Mouse (Mus musculus) spleen, adult 2 months (tissue): ENCODE data around the gene Tnfsf12. TPM values are rescaled to one million over a fixed set of nuclear protein-coding genes. Genes with fewer than 3 reads are reported as not detected.

Experiments used
- DNase-seq, 2 experiments: peaks; one replicate each; pipeline versions ENCODE4 v3.0.0 to v3.0.0-alpha.2; 2012 to 2021; ENCODE audit warnings: low spot score in 2 of 2, low read depth in 1 of 2
- H3K27ac ChIP-seq: fragments of 200-500 bp; 2 replicates; pipeline ENCODE4 v1.5.1; 2012; ENCODE audit warnings: low read length, inconsistent platforms; ENCODE audit not compliant: insufficient read depth
- H3K27me3 ChIP-seq: fragments of 200-500 bp; 2 replicates; pipeline ENCODE4 v1.6.1; 2012; ENCODE audit warnings: mild to moderate bottlenecking, moderate library complexity, low read length, inconsistent platforms; ENCODE audit not compliant: control insufficient read depth, insufficient read depth
- H3K36me3 ChIP-seq: fragments of 200-500 bp; 2 replicates; pipeline ENCODE4 v1.6.1; 2012; ENCODE audit warnings: mild to moderate bottlenecking, low read length, inconsistent platforms; ENCODE audit not compliant: control insufficient read depth, insufficient read depth
- H3K4me1 ChIP-seq: fragments of 200-500 bp; 2 replicates; pipeline ENCODE4 v1.6.1; 2011; ENCODE audit warnings: inconsistent platforms; ENCODE audit not compliant: control insufficient read depth, insufficient read depth, insufficient read length
- H3K4me3 ChIP-seq: fragments of 200-500 bp; 2 replicates; pipeline ENCODE4 v1.5.1; 2011; ENCODE audit warnings: mild to moderate bottlenecking, inconsistent platforms; ENCODE audit not compliant: insufficient read depth, insufficient read length; ENCODE audit errors: extremely low read depth
- CTCF ChIP-seq: fragments of 200-500 bp; IDR thresholded peaks from 2 replicates; pipeline ENCODE4 v1.5.1; 2011; ENCODE audit warnings: mild to moderate bottlenecking, inconsistent platforms; ENCODE audit not compliant: insufficient read depth, insufficient read length, insufficient replicate concordance; ENCODE audit errors: extremely low read depth
- POLR2A ChIP-seq: fragments of 200-500 bp; IDR thresholded peaks from 2 replicates; pipeline ENCODE4 v1.6.1; 2011; ENCODE audit warnings: low read depth, low read length, inconsistent platforms
- WGBS: fragments of 180-500 bp; shearing (Covaris S2); methylation state at CpG from one replicate; pipeline ENCODE4 v1.1.7; 2018; 5-methylcytosine and 5-hydroxymethylcytosine counted together
- polyA plus RNA-seq: library from polyadenylated mRNA; depleted of rRNA; stranded (reverse); fragments of >200 nt; gene quantifications from 2 replicates; pipeline ENCODE4 v1.2.3, GENCODE M21; 2012; rRNA removed

Gene Tnfsf12
- polyA plus RNA-seq, 1 experiment, result 23.9 TPM

- Histone ChIP-seq H3K27ac (no peak overlapping the region), H3K27me3 (no peaks in the 10 kb centered on the region), H3K4me3 (no peak overlapping the region), H3K36me3 (peaks cover 48% of the 10 kb centered on the region), H3K4me1 (no peaks in the 10 kb centered on the region)
- DNase-seq, result no peak
- WGBS, result 86% methylated on average over 5 of the region's 5 CpGs
- TF ChIP-seq CTCF (no peak), POLR2A (no peak)
These were observed 42.2 kb downstream of the Tnfsf12 start for GRCm38 (mm10) chr11:69653399-69653798.

GRCm38 (mm10) chr11:69645860-69646259, 49.8 kb downstream of the Tnfsf12 start:
- DNase-seq, result no peak
- no peaks in the 10 kb centered on the region for H3K4me1 ChIP-seq
- WGBS, result 96% methylated on average over 5 of the region's 5 CpGs
- no peaks in the 10 kb centered on the region for H3K27me3 ChIP-seq
- TF ChIP-seq POLR2A, result no peak
- no peak for TF ChIP-seq CTCF
- peaks cover 51% of the 10 kb centered on the region for H3K36me3 ChIP-seq
- H3K4me3 ChIP-seq, result no peak overlapping the region
- no peak overlapping the region for H3K27ac ChIP-seq

Other genes starting within 250 kb of the Tnfsf12 start
- gene Dnah2, start 146.7 kb downstream of the Tnfsf12 start, polyA plus RNA-seq, result 0.29 and 0.31 TPM in 2 replicates
- gene Efnb3, start 135.6 kb downstream of the Tnfsf12 start, polyA plus RNA-seq, result 1.1 and 1.2 TPM in 2 replicates
- gene Wrap53, start 115.6 kb downstream of the Tnfsf12 start, polyA plus RNA-seq, result 15.6 and 21.3 TPM in 2 replicates
- gene Trp53, start 115.5 kb downstream of the Tnfsf12 start, polyA plus RNA-seq, result 105 and 144 TPM in 2 replicates
- gene Atp1b2, start 89.9 kb downstream of the Tnfsf12 start, polyA plus RNA-seq, result 10.7 and 11.2 TPM in 2 replicates
- gene Shbg, start 77.9 kb downstream of the Tnfsf12 start, polyA plus RNA-seq, result not detected in 2 replicates
- gene Sat2, start 73.8 kb downstream of the Tnfsf12 start, polyA plus RNA-seq, result 1.1 and 1.4 TPM in 2 replicates
- gene Fxr2, start 62.9 kb downstream of the Tnfsf12 start, polyA plus RNA-seq, result 40.9 and 41.6 TPM in 2 replicates
- 0.09 and 0.35 TPM in 2 replicates for gene Sox15, start 40.5 kb downstream of the Tnfsf12 start, polyA plus RNA-seq
- 63.6 and 74.2 TPM in 2 replicates for gene Mpdu1, start 33.2 kb downstream of the Tnfsf12 start, polyA plus RNA-seq
- gene Cd68, start 29.7 kb downstream of the Tnfsf12 start, polyA plus RNA-seq, result 103 and 114 TPM in 2 replicates
- 172 and 196 TPM in 2 replicates for gene Eif4a1, start 23.4 kb downstream of the Tnfsf12 start, polyA plus RNA-seq
- gene Senp3, start 13.8 kb downstream of the Tnfsf12 start, polyA plus RNA-seq, result 32.6 and 36.1 TPM in 2 replicates
- gene Tnfsf13, start 10.1 kb downstream of the Tnfsf12 start, polyA plus RNA-seq, result 4.6 and 4.9 TPM in 2 replicates
- gene Tnfsfm13, start 249 bp upstream of the Tnfsf12 start, polyA plus RNA-seq, result 4.8 and 5.0 TPM in 2 replicates
- 43.8 and 45.4 TPM in 2 replicates for gene Polr2a, start 62.8 kb upstream of the Tnfsf12 start, polyA plus RNA-seq
- not detected in 2 replicates for gene Slc35g3, start 66.1 kb upstream of the Tnfsf12 start, polyA plus RNA-seq
- 28.4 and 37.0 TPM in 2 replicates for gene Zbtb4, start 70.1 kb upstream of the Tnfsf12 start, polyA plus RNA-seq
- 7.1 and 8.4 TPM in 2 replicates for gene Chrnb1, start 100.1 kb upstream of the Tnfsf12 start, polyA plus RNA-seq
- gene Fgf11, start 106.0 kb upstream of the Tnfsf12 start, polyA plus RNA-seq, result 1.1 and 1.2 TPM in 2 replicates
- 0.23 and 0.31 TPM in 2 replicates for gene Tmem102, start 109.8 kb upstream of the Tnfsf12 start, polyA plus RNA-seq
- gene Gm39566, start 119.4 kb upstream of the Tnfsf12 start, polyA plus RNA-seq, result not detected in 2 replicates
- not detected in 2 replicates for gene Spem2, start 122.6 kb upstream of the Tnfsf12 start, polyA plus RNA-seq
- gene Spem1, start 126.3 kb upstream of the Tnfsf12 start, polyA plus RNA-seq, result not detected in 2 replicates
- gene Nlgn2, start 141.9 kb upstream of the Tnfsf12 start, polyA plus RNA-seq, result 9.1 and 10.2 TPM in 2 replicates
- 93.7 and 99.0 TPM in 2 replicates for gene Tmem256, start 142.7 kb upstream of the Tnfsf12 start, polyA plus RNA-seq
- gene Plscr3, start 150.5 kb upstream of the Tnfsf12 start, polyA plus RNA-seq, result 35.4 and 44.3 TPM in 2 replicates
- 0.85 and 1.2 TPM in 2 replicates for gene Tnk1, start 162.9 kb upstream of the Tnfsf12 start, polyA plus RNA-seq
- not detected in 2 replicates for gene Tmem95, start 182.2 kb upstream of the Tnfsf12 start, polyA plus RNA-seq
- gene Kctd11, start 185.6 kb upstream of the Tnfsf12 start, polyA plus RNA-seq, result 3.6 TPM in 2 replicates
- gene Acap1, start 199.7 kb upstream of the Tnfsf12 start, polyA plus RNA-seq, result 142 and 162 TPM in 2 replicates
- 0.48 and 0.51 TPM in 2 replicates for gene 2810408A11Rik, start 205.1 kb upstream of the Tnfsf12 start, polyA plus RNA-seq
- 43.3 and 45.2 TPM in 2 replicates for gene Neurl4, start 205.2 kb upstream of the Tnfsf12 start, polyA plus RNA-seq
- gene Gps2, start 218.0 kb upstream of the Tnfsf12 start, polyA plus RNA-seq, result 119 and 145 TPM in 2 replicates
- 219 and 257 TPM in 2 replicates for gene Eif5a, start 226.1 kb upstream of the Tnfsf12 start, polyA plus RNA-seq
- 0.36 TPM in 2 replicates for gene Ybx2, start 239.9 kb upstream of the Tnfsf12 start, polyA plus RNA-seq